Mouse (Mus musculus) kidney, adult 2 months (tissue): ENCODE results near the gene Orc6.

Experiments
- CTCF ChIP-seq: fragments of 200-500 bp; conservative IDR thresholded peaks from 2 replicates; pipeline ENCODE4 v1.5.1; 2011; ENCODE audit warnings: low read depth, mild to moderate bottlenecking, control low read depth, low read length, moderate library complexity, mixed read lengths; ENCODE audit not compliant: insufficient read depth, insufficient read length
- POLR2A ChIP-seq: fragments of 200-500 bp; IDR thresholded peaks from one replicate; pipeline ENCODE4 v1.6.1; 2011; ENCODE audit warnings: low read depth, low read length, control low read depth

- TF ChIP-seq POLR2A: no peak
- TF ChIP-seq CTCF: no peak
Observed at GRCm38 (mm10) chr8:85313036-85313435, 13.6 kb downstream of the Orc6 start.
